Mouse (Mus musculus): ENCODE data around the gene Rcor3.

DNA sequence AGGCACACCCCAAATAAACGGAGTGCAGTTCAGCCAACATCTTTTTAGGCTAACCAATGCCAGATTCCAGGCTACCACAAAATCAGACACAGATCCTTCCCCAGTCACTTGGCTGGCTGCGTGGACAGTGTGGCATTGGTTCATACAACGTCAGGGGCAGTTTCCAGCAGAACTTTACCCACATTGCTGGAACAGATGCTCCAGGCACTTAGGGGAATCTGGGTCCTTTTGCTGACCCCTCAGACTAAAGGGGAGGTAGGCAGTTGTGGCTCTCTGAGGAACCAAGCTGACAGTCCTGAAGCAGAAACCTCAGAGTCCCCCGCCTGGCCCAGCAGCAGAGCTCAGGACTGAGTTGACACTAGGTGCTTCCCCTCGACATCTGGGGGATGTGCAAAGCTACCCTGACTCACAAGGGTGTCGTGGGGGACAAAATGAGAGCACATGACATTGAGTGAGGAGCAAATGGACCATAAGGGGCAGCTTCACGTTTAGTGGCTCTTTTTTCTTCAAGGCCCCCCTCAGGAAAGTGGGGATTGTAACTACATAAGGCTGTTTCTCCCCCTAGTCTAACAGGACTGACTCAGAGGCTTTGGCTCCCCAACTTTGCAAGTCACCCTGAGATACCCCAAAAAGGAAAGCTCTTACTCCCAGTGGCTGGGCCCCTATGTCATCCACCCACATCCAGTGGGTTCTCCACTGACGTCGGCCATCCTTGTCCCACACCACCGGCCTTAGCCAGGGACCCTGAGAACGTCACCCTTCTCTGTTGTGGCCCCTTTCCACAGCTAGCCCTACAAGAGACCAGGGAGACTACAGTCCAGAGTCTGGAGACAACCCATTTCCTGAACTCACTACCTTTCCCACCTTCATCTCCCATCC lies 46.9 kb downstream of the Rcor3 start:
- TF ChIP-seq CTCF (IDR thresholded peaks at IDR 0.05; ENCODE audit: borderline replicate concordance, extremely low read depth, insufficient read depth, insufficient read length) (no peak), POLR2A (IDR thresholded peaks at IDR 0.05; ENCODE audit: borderline replicate concordance, extremely low read depth, insufficient read depth, insufficient read length, poor library complexity, severe bottlenecking) (no peak)

Data from brain, embryonic 14.5 days (tissue).